Mouse (Mus musculus) fibroblast of lung, adult 2 months (primary cell): ENCODE results near the gene Ambra1.

Source experiments
- DNase-seq: peaks from one replicate; pipeline ENCODE4 v3.0.0-alpha.2; 2011; ENCODE audit warnings: low read depth

The Ambra1 gene

GRCm38 (mm10) chr2:91872658-91873057 lies 142.7 kb downstream of the Ambra1 start:
- DNase-seq = no peak

DNA sequence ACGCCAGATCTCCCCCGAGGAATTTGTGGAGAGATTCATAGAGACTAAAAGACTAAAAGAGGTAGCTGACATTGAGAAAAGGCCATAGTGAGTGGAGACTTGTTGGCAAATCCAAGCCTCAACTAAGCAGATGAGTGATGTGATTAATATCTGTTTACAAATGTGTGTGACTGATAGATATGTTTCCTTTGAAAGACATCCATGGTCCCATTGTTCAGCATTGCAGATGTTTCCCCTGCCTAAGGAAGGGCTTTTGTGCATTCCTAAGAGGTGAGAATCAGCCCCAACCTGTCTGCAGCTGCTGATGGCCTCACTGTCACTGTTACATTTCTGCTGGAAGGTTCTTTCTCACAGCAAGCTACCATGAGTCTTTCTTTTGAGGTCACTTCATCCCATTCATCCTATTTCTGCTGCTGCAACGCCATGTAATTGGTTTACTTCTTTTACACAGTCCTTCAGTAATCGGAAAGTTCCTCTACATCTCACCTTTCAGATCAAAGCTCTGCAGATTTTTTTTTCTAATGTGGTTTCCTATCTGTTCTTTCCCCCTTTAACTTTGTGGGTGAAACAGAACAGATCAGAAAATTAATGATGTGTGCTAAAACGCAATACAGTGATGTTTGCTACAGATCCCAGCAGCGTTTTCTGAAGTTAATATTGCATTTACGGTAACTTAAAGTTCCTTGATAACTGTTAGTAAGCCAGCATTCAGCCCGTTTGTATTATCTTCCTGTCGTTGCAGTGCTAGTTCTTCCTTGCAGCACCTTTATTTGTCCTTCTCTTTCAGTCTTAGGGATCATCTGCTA lies 146.3 kb downstream of the Ambra1 start:
- no peak for DNase-seq

DNA sequence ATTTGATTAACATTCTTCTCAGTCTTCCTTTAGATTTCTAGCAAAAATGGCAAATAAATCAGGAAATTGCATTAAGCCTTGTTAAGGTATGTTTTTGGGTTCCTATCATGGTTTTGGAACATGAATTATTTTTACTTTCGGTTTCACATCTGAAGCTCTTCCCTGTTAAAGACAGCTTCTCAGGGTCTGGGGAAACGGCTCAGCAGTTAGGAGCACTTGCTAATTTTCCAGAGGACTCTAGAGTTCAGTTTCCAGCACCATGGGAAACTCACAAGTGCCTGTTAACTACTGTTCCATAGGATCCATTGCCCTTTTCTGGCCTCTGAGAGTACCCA lies 146.8 kb downstream of the Ambra1 start:
- no peak for DNase-seq

GRCm38 (mm10) chr2:91878387-91879180 lies 148.7 kb downstream of the Ambra1 start:
- no peak for DNase-seq

GRCm38 (mm10) chr2:91883961-91884360 lies 154.0 kb downstream of the Ambra1 start:
- DNase-seq = no peak

GRCm38 (mm10) chr2:91884616-91885015 lies 154.7 kb downstream of the Ambra1 start:
- DNase-seq = no peak

- no peak for DNase-seq
These were observed 164.8 kb downstream of the Ambra1 start for GRCm38 (mm10) chr2:91894716-91895115.

- DNase-seq = no peak
These were observed 165.5 kb downstream of the Ambra1 start for GRCm38 (mm10) chr2:91895401-91895800.

DNA sequence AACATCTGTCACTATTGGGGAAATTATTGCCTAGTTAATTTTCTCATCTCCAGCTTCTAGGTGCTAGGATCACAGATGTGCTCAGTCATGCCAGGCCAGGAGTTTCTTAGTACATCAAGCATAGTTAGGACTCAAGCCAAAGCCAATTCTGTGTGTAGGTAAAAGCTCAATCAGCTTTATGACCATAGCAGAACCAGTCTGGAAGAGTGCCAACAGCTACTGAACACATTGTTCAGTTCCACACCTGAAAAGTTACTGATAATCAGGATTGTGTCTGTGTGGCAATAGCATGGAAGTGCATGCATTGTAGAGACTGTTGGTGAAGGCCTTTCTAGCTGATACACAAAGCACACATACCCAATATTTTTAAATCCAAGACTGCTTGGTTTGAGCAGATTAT lies 168.0 kb downstream of the Ambra1 start:
- no peak for DNase-seq

DNA sequence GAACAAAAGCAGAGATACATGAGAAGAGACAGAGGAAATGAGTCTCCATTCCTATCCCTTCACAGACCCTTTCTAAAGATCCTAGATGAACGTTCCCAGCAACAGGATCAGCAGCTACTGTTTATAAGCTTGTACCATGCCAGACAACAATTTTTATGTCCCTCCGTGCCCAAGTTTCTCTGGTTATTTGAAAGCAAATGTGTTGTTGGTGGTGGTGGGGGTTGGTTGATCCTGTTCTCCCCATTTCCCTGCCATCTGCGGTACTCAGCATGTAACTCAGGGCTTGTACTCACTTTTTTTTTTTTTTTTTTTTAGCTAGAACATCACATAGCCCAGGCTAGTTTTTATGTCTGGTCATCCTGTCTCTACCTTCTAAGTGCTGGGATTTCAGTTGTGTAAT lies 169.2 kb downstream of the Ambra1 start:
- DNase-seq = no peak

DNA sequence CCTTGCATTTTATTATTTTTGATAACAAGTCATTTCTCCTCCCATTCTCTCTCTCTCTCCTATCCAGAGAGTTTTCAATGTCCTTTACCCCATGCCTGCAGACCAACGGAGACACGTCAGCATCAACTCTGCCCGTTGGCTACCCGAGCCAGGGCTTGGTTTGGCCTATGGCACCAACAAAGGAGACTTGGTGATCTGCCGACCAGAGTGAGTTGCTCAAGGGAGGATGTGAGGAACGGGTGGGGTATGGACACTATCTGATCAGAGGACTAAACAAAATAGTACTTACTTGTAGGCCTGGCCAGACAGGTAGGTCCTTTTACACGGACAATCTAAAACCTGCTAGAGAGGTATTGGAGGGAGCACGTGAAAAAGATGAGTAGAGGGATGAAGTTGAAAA lies 170.5 kb downstream of the Ambra1 start:
- no peak for DNase-seq

- DNase-seq = no peak
These were observed 172.4 kb downstream of the Ambra1 start for GRCm38 (mm10) chr2:91902336-91902735.

- DNase-seq = no peak
These were observed 173.4 kb downstream of the Ambra1 start for GRCm38 (mm10) chr2:91903171-91903925.

DNA sequence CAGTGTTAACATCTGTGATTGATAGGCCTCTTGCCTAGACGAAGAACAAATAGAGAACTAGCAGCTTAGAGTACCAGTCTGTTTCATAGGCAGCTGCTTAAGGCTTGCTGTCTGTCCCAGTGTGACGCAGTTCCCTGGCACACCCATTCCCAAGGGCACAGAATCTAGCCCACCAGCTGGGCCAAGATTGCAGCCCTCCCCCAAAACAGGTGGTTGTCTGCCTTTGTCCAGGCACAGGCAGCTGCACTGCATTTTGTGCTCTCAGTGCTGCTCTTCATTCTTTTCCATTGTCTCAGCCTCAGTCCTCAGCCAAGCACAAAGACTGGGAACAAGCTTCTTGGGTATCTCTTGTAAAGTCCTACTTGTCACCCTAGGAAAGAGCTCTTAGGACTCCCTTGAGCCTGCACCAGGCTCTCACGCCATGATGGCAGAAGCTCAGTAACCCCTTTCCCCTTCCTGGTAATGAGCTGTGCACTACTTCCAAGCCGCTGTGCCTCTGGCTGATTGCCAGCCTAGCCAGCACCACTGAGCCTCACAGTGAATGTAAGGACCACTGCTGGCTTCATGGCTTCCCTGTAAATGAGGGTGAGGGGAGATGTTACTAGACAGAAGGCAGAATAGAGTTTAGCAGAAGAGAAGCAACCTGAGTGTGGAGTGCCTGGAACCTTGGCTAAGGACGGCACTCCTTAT lies 174.8 kb downstream of the Ambra1 start:
- DNase-seq = no peak

DNA sequence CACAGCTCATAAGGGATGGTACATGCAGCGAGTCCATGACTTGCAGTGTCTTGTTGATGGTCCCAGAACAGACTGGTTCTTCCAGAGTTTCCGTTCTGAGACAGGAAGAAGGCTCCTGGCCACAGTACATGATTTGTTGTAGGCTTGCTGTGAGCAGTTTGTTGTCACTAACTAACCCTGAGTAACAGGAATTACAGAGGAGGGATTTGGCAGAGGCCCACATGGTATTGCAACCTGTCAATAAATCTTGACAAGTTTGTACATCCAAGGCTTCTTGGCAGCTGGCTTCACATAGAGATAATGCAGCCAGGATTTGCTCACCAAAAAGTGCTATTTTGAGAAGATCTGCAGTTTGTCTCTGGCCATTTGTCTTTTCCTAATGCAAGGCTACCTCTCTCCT lies 176.2 kb downstream of the Ambra1 start:
- DNase-seq = no peak

DNA sequence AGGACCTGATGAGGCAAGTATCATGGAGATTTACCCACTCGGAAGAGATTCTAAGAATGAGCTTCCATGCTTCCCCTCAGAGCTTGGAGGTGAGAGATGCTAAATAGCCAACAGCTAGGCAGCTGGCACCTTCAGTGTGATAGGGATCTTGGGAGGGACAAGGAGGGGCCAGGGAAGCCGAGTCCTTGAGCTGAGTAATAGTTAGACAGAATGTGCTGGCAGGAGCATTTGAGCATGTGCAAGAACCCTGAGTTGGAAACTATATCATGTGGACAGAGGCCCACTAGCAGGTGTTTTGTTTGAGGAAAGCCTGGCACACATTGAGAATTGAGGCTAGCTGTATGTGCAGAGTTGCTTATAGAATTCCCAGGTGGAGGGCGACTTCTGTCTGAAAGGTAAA lies 182.7 kb downstream of the Ambra1 start:
- DNase-seq = no peak

GRCm38 (mm10) chr2:91913328-91914110 lies 183.6 kb downstream of the Ambra1 start:
- DNase-seq = no peak

DNA sequence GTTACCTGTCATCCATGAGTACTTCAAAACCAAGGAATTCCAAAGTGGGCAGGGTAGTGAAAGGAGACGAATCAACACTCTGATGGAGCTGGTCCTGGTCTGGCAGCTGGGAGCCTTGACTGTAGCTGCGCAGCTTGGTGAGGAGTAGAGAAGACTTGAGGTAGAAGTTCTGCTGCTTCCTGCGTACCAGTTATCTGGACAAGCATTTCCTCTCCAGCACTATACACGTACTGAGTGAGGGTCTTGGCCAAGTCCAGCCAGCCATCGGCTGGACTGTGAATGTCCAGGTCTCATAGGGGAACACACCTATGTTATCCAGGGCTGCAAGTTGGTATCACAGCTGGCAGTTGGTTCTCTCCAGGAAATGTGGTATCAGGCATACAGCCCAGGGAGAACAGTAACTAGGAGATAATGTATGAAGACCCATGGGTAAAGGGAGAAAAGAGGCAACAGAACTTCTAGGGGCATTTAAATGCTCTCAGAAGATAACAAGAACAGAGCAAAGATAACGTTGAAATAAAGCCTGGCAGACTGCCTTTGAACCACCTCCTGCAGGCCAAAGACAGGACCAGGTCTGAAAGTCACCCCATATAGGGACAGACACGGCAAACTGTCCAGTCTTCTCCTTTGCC lies 186.5 kb downstream of the Ambra1 start:
- no peak for DNase-seq

DNA sequence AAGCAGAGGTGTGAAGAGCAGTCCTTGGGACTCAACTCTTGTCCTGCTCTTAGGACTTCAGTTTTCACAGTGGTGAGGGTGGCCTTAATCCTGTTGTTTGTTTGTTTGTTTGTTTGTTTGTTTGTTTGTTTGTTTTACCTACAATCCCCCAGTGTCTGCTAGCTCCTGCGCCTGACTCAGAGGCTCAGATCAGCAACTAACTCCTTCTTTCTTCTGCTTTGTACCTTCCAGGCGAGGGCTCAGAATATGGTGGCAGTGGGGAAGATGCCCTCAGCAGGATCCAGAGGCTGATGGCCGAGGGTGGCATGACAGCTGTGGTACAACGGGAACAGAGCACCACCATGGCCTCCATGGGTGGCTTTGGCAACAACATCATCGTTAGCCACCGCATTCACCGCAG lies 187.2 kb downstream of the Ambra1 start:
- no peak for DNase-seq

DNA sequence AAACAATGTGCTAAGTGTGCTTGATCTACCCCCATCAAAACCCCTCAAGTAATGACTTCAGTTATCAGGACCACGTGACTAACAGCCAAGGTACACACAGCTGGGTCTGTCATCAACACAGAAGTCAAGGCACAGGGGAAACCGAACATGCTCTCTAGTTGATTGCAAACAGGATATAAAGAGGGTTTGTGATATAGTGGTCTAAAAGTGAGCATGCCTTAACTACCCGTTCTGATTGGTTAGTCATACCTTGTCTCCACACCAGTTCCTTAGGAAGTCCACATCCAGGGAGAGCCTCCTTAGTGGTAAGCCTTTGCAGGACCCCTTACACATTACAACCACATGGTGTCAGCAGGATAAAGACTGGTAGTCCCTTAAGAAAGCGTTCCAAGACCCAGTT lies 190.2 kb downstream of the Ambra1 start:
- no peak for DNase-seq
